Mouse (Mus musculus) embryo, embryonic 11 days (tissue): ENCODE measurements around the gene Cr2.
"Not testable (repeated sequence)": the region's sequence is repeated elsewhere in the genome, so short reads cannot be mapped to it uniquely, and the experiment has no call there.

Source experiments
- DNase-seq: peaks from one replicate; pipeline ENCODE4 v3.0.0-alpha.2; 2015

The Cr2 gene

GRCm38 (mm10) chr1:195175980-195176931, at the start of gene Cr2:
TSS of gene Cr2 (minus strand) at chr1:195176716.
- peak; percentile 90 for DNase-seq

DNA sequence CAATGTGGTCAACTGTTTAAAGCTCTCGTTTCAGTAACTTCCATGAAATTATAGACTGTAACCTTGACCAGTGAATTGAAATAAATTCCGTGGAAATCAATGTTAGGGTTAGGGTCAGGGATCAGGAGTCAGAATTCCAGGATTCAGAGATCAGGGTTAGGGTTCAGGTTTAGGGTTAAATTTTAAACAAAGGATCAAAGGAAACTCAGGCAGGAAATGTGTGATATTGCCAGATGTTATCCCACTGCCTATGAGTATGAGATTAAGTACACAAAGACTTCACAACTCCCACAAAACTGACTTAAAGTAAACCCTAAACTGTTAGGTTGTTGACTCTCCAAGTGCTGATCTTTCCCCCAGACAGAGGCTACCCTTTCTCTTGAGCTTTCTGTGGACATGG, 45.3 kb upstream of the Cr2 start:
- no peak for DNase-seq

DNA sequence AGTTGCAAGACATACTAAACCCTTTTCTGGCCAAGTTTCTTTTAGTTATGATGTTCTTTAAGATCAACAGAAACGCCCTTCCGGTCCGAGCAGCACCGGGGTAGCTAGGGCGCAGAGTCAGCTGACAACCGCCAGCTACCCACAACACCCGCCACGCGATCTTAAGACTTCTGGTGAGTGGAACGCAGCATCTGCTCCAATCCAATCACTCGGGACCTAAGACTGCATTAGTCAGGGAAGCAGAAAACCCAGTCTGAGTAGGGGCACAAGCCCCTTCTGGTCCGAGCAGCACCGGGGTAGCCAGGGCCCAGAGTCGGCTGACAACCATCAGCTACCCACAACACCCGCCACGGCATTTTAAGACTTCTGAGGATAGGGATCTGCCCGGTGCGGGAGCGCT, 36.3 kb upstream of the Cr2 start:
- not testable (repeated sequence) for DNase-seq

DNA sequence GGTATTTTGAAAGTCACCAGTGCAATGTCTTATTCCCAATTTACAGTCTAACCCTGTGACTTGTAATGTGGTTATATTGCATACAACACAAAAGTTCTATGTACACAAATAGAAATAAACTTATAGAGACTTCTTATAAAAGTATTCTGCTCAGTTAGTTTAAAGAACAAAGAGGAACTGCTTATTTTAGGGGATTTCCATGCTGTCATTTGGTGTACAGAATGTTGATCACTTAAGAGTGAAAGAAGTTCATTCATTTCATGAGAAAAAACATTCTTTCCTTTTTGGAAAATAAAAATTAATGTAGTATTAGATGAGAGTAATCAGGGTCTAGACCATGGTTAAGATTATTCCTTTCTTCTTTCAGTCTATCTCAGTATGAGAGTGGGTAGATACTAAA, 8.2 kb upstream of the Cr2 start:
- no peak for DNase-seq

- DNase-seq: no peak
Measured at GRCm38 (mm10) chr1:195164996-195165755, 11.3 kb downstream of the Cr2 start.

GRCm38 (mm10) chr1:195132070-195132469, 44.4 kb downstream of the Cr2 start:
- peak; percentile 4 for DNase-seq

- no peak for DNase-seq
Measured at GRCm38 (mm10) chr1:195131675-195132015, 44.9 kb downstream of the Cr2 start.

GRCm38 (mm10) chr1:195130953-195131674, 45.4 kb downstream of the Cr2 start, which contains the start of gene Cr1l:
TSS of gene Cr1l (minus strand) at chr1:195131586.
- DNase-seq: peak; percentile 95

DNA sequence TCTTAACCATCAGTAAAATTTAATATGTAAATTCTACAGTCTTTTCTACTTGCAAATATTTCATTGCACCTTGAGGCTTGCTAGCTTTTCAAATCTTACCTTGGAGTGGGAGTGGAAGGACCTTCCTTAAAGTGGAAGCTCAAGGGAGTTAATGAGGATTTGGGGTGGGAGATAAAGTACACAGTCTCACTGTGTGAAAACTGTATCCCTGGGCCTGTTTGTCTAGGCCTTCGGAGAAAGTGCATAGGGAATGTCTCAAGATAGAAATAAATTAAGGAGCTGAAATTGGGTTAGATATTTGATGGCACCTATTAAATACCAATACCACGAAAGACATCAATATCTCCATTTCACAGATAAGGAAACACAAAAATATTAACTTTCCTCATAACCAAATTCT, 46.0 kb downstream of the Cr2 start:
- no peak for DNase-seq

- no peak for DNase-seq
Measured at GRCm38 (mm10) chr1:195129867-195130266, 46.6 kb downstream of the Cr2 start.

DNA sequence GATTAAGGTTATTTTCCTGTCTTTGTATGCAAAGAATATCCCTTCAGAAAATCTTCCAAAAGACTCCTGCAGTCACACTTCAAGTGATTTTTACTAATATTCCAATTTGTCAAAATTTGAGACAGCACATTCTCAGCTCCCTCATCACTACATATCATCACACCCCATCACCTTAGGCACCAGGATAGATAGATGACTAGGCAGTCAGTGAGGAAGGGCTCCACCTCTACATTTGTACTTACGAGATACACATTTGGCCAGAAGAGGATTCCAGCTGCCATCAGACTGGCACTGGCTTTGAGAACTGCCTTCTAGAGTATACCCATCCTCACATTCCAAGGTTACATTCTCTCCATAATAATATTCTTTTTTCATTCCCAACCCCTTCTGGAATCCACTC, 62.1 kb downstream of the Cr2 start:
- DNase-seq: no peak

DNA sequence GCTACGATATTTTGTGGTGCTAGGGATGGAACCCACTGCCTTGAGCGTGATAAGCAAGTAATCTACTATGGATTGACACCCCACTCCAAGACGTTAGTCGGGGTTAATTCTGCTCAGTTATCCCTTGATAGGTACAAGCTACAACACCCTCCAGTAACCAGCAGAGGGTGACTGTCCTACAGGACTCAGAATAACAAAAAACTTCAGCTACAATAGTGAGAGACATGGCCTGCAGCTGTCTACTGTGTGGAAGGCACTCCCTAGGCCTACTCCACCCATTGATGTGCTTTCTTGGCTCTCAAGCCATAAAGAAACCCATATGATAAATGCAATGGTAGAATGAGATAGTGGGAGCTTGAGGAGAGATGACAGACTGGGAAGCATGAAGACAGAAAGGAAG, 62.9 kb downstream of the Cr2 start:
- no peak for DNase-seq

DNA sequence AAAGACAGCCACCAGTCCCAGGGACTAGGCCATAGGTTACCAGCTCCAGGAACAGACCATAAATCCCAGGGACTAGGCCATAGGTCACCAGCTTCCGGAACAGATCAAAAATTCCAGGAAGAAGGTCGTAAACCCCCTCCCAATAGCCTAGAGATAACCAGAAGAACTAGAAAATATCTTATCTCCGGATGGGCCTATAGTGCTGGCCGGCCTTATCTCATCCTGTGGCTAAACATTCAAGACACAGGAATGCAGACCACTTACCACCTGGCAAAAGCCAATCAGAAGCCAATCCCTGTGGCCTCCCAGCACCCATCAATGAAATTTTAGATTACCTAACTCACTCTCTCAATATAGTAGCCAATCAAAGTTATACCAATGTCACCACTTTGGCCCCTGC, 75.8 kb downstream of the Cr2 start:
- no peak for DNase-seq

GRCm38 (mm10) chr1:195098004-195098403, 78.5 kb downstream of the Cr2 start:
- DNase-seq: no peak

- DNase-seq: peak; percentile 88
Measured at GRCm38 (mm10) chr1:195092220-195092720, 84.2 kb downstream of the Cr2 start, which contains the start of gene Cd46. TSS of gene Cd46 (minus strand) at chr1:195092249.

DNA sequence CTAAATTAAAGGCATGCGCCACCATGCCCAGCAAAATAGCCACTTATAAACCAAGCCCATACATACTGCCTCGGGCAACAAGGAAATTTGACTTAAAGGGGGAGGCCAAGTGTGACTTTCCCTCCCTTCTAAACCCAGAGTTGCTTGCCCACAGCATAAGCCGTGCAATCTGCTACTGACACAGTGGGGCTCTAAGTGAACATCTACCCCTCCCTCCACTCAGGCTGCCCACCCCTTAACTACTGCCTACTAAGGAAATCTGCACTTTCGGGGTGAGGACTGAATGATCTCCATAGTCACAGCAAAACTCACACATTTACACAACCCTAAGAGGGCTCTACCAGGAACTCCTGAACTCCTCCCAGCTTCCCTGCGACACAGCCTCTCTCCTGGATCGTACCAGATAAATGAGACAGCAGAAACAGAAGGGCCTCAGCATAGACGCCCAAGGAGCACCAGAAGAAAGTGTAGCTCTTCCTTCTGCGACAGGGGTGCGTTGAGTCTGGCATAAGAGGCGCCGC, 84.8 kb downstream of the Cr2 start:
- DNase-seq: no peak
